Mouse (Mus musculus): ENCODE data around the gene Gm38394. TPM values are rescaled to one million over a fixed set of nuclear protein-coding genes. Genes with fewer than 3 reads are reported as not detected.

Gm38394 gene
- polyA plus RNA-seq, 1 experiment from 2014 or later, result 5.4 TPM

Other genes starting within 250 kb of the Gm38394 start
- 6.1 and 6.7 TPM in 2 replicates for gene Sox13, start 236.9 kb downstream of the Gm38394 start, polyA plus RNA-seq (2015; fragmentation: Nextera tagmentation; extraction: Ambion mirVana)
- 606 and 647 TPM in 2 replicates for gene Snrpe, start 51.0 kb downstream of the Gm38394 start, polyA plus RNA-seq (2015; fragmentation: Nextera tagmentation; extraction: Ambion mirVana)
- not detected in 2 replicates for gene Zbed6, start 433 bp downstream of the Gm38394 start, polyA plus RNA-seq (2015; fragmentation: Nextera tagmentation; extraction: Ambion mirVana)
- gene Lax1, start 28.8 kb upstream of the Gm38394 start, polyA plus RNA-seq (2015; fragmentation: Nextera tagmentation; extraction: Ambion mirVana), result 0.26 and 0.44 TPM in 2 replicates
- 7.7 and 9.0 TPM in 2 replicates for gene Atp2b4, start 139.7 kb upstream of the Gm38394 start, polyA plus RNA-seq (2015; fragmentation: Nextera tagmentation; extraction: Ambion mirVana)
- gene Optc, start 246.7 kb upstream of the Gm38394 start, polyA plus RNA-seq (2015; fragmentation: Nextera tagmentation; extraction: Ambion mirVana), result 0.29 and 0.54 TPM in 2 replicates